Mouse (Mus musculus) hindbrain, embryonic 11.5 days (tissue): Measurements from ENCODE around the gene Gm49388. TPM values are rescaled to one million over a fixed set of nuclear protein-coding genes. Genes with fewer than 3 reads are reported as not detected.

Experiments used
- ATAC-seq: fragments of 200-750 bp; cut with Nextera tagmentation; 2 replicates; pipeline ENCODE4 v1.8.0; 2017; ENCODE audit warnings: mild to moderate bottlenecking, moderate TSS enrichment, moderate library complexity; ENCODE audit not compliant: low FRiP score
- DNase-seq: peaks from one replicate; pipeline ENCODE4 v3.0.0-alpha.2; 2015; ENCODE audit warnings: low spot score
- H3K27ac ChIP-seq: fragments of 300-500 bp; sonication (generic); 2 replicates; pipeline ENCODE4 v1.5.1; 2014; ENCODE audit warnings: mild to moderate bottlenecking, low read depth, low read length
- H3K27me3 ChIP-seq: fragments of 300-500 bp; sonication (generic); 2 replicates; pipeline ENCODE4 v1.6.1; 2014; ENCODE audit warnings: mild to moderate bottlenecking, low read length, moderate library complexity, mixed read lengths; ENCODE audit not compliant: control insufficient read depth, insufficient read depth
- H3K36me3 ChIP-seq: fragments of 300-500 bp; sonication (generic); 2 replicates; pipeline ENCODE4 v1.6.1; 2014; ENCODE audit warnings: mild to moderate bottlenecking, low read length, moderate library complexity, mixed read lengths; ENCODE audit not compliant: control insufficient read depth, insufficient read depth
- H3K4me1 ChIP-seq: fragments of 300-500 bp; sonication (generic); replicated peaks from 2 replicates; pipeline ENCODE4 v1.6.1; 2014; ENCODE audit warnings: low read length, mixed read lengths; ENCODE audit not compliant: control insufficient read depth, insufficient read depth
- H3K4me2 ChIP-seq: fragments of 300-500 bp; sonication (generic); replicated peaks from 2 replicates; pipeline ENCODE4 v1.6.1; 2014; ENCODE audit warnings: mild to moderate bottlenecking, low read depth, low read length
- H3K4me3 ChIP-seq: fragments of 300-500 bp; sonication (generic); 2 replicates; pipeline ENCODE4 v1.5.1; 2014; ENCODE audit warnings: low read depth, low read length
- H3K9ac ChIP-seq: fragments of 300-500 bp; sonication (generic); 2 replicates; pipeline ENCODE4 v1.6.1; 2014; ENCODE audit warnings: low read depth, low read length
- H3K9me3 ChIP-seq: fragments of 300-500 bp; sonication (generic); 2 replicates; pipeline ENCODE4 v1.6.1; 2016; ENCODE audit warnings: low read length; ENCODE audit not compliant: control insufficient read depth
- WGBS: fragments of 180-500 bp; shearing (Covaris S2); extraction: QIAGEN DNeasy Blood & Tissue Kit; methylation state at CpG from one replicate; pipeline ENCODE4 v1.1.7; 2014; 5-methylcytosine and 5-hydroxymethylcytosine counted together
- polyA plus RNA-seq: library from polyadenylated mRNA; unstranded; fragments of >200 nt; fragmentation: Nextera tagmentation; extraction: Ambion mirVana; gene quantifications from 2 replicates; pipeline ENCODE4 v1.2.1, GENCODE M21; 2014

Gene Gm49388
- polyA plus RNA-seq, 1 experiment from 2014 or later: not detected

- H3K36me3 ChIP-seq: peaks cover 13% of the 10 kb centered on the region
- ATAC-seq (no peak), DNase-seq (no peak)
- no peaks in the 10 kb centered on the region; the same call in 1 of the 2 replicates for H3K4me1 ChIP-seq
- no peak overlapping the region for H3K4me2 ChIP-seq
- H3K4me3 ChIP-seq: no peak overlapping the region
- no peak overlapping the region for H3K27ac ChIP-seq
- WGBS: 91% methylated on average over 19 of the region's 19 CpGs
- H3K27me3 ChIP-seq: no peaks in the 10 kb centered on the region
- H3K9ac ChIP-seq: no peak overlapping the region
- no peaks in the 10 kb centered on the region for H3K9me3 ChIP-seq
Measured at GRCm38 (mm10) chr7:127750131-127751127, 35.0 kb upstream of the Gm49388 start.

- DNase-seq (no peak), ATAC-seq (no peak)
- 94% methylated on average over 5 of the region's 5 CpGs for WGBS
- H3K9me3 ChIP-seq: no peaks in the 10 kb centered on the region
- H3K4me2 ChIP-seq: no peak overlapping the region
- H3K9ac ChIP-seq: no peak overlapping the region
- peaks cover 13% of the 10 kb centered on the region for H3K36me3 ChIP-seq
- H3K27ac ChIP-seq: no peak overlapping the region
- H3K27me3 ChIP-seq: no peaks in the 10 kb centered on the region
- no peaks in the 10 kb centered on the region; the same call in 1 of the 2 replicates for H3K4me1 ChIP-seq
- H3K4me3 ChIP-seq: no peak overlapping the region
Measured at GRCm38 (mm10) chr7:127751619-127752018, 33.8 kb upstream of the Gm49388 start.

DNA sequence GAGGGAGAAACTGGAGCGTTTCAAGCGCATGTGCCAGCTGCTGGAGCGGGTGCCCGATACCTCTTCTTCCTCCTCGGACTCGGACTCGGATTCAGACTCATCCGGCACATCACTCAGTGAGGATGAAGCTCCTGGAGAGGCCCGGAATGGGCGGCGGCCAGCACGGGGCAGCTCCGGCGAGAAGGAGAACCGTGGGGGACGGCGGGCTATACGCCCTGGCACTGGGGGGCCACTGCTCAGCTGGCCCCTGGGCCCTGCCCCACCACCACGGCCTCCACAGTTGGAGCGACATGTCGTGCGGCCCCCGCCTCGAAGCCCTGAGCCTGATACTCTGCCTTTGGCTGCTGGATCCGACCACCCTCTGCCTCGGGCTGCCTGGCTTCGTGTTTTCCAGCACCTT, 33.3 kb upstream of the Gm49388 start:
- DNase-seq (no peak), ATAC-seq (no peak)
- H3K4me2 ChIP-seq: no peak overlapping the region
- no peaks in the 10 kb centered on the region for H3K9me3 ChIP-seq
- H3K27me3 ChIP-seq: no peaks in the 10 kb centered on the region
- no peak overlapping the region for H3K27ac ChIP-seq
- no peak overlapping the region for H3K4me3 ChIP-seq
- 94% methylated on average over 27 of the region's 27 CpGs for WGBS
- H3K9ac ChIP-seq: no peak overlapping the region
- peaks cover 13% of the 10 kb centered on the region for H3K36me3 ChIP-seq
- no peaks in the 10 kb centered on the region; the same call in 1 of the 2 replicates for H3K4me1 ChIP-seq

DNA sequence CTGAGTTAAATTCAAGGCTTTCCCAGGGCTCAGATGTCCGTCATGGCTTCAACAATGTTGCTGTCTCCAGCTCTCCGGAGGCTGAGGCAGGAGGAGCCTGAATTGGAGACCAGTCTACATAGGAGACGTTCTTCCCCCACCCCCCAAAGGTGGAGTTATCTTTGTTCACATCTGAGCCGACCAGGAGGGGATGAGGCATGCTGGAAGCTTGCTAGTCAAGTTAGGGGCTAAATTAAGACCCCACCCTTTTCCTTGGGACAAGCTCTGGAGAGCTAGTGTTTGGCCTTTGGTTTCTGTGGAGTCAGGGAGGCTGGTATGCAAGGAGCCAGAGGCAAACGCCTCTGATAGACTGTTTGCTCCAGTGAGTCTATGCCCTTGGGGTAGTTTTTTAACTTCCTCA, 32.2 kb upstream of the Gm49388 start:
- Histone ChIP-seq H3K9ac (no peak overlapping the region), H3K27ac (no peak overlapping the region), H3K27me3 (no peaks in the 10 kb centered on the region), H3K4me2 (no peak overlapping the region), H3K36me3 (peaks cover 17% of the 10 kb centered on the region), H3K9me3 (no peaks in the 10 kb centered on the region), H3K4me3 (no peak overlapping the region), H3K4me1 (no peaks in the 10 kb centered on the region)
- no peak for ATAC-seq
- WGBS: 82% methylated on average over 5 of the region's 5 CpGs
- no peak for DNase-seq

DNA sequence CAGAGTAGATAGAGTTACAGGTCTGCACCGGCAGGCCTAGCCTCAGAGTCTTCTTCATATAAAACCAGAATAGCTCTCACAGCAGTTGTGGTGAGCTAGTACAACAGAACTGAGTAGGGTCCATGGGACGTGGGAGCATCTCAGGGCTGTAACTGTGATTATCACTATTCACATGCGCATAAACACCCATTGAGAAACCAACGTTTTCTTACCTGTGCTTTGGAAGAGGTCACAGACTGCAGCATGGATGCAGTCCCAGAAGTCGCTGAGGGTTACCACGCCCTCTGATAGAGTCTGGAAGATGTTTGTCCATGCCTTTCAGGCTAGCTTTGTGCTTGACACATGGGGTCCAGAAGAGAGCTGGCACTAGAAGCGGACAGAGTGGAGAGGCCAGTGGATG, 31.7 kb upstream of the Gm49388 start:
- WGBS: 92% methylated on average over 7 of the region's 7 CpGs
- Histone ChIP-seq H3K9ac (no peak overlapping the region), H3K36me3 (peaks cover 17% of the 10 kb centered on the region), H3K4me2 (no peak overlapping the region), H3K4me1 (no peaks in the 10 kb centered on the region), H3K27ac (no peak overlapping the region), H3K4me3 (no peak overlapping the region), H3K9me3 (no peaks in the 10 kb centered on the region), H3K27me3 (no peaks in the 10 kb centered on the region)
- ATAC-seq: no peak
- no peak for DNase-seq

DNA sequence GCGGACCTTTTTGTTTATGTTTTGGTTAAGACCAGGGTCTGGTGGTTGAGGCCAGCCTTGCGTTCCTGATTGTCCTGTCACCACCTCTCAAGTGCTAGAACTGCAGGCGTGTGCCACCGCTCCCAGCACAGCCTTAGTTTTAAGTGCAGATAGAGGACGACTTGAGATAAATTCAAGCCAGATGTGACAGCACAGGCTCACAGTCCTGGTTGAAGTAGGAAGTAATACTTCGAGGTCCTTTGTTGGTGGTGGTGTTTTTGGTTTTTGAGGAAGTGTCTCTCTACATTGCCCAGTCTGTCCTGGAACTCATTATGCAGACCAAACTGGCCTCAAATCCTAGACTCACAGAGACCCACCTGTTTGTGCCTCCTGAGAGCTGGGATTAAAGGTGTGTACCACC, 25.7 kb upstream of the Gm49388 start:
- ATAC-seq: no peak

DNA sequence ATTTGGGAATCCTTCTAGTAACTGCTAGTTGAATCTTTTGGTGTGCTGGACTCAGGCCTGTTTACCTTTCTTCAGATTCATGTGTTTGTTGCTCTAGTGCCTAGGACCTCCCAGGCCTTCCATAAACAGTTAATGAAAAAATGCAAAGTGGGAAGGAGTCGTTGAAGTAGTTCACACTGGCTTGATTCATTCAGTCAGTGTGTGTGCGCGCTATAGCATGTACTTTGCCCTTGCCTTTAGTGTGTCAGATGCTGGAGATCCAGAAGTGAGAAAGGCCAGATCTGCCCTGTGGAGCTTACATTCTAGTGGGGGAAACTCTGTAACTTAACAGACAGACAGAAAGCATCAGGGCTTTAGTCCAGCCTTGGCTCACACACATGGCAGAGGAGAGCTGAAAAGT, 24.9 kb upstream of the Gm49388 start:
- H3K4me2 ChIP-seq: no peak overlapping the region
- H3K9me3 ChIP-seq: no peaks in the 10 kb centered on the region
- H3K36me3 ChIP-seq: peaks cover 11% of the 10 kb centered on the region; the same call in 1 of the 2 replicates
- no peak overlapping the region for H3K4me3 ChIP-seq
- ATAC-seq (no peak), DNase-seq (no peak)
- H3K27ac ChIP-seq: no peak overlapping the region
- WGBS: 90% methylated on average over 3 of the region's 3 CpGs
- no peaks in the 10 kb centered on the region for H3K4me1 ChIP-seq
- no peak overlapping the region for H3K9ac ChIP-seq
- H3K27me3 ChIP-seq: no peaks in the 10 kb centered on the region

More for the DNA sequence above, 25.7 kb upstream of the Gm49388 start:
- no peaks in the 10 kb centered on the region for H3K9me3 ChIP-seq
- no peak overlapping the region for H3K4me3 ChIP-seq
- no peak overlapping the region for H3K27ac ChIP-seq
- H3K9ac ChIP-seq: no peak overlapping the region
- no peaks in the 10 kb centered on the region for H3K4me1 ChIP-seq
- 69% methylated on average over 6 of the region's 6 CpGs for WGBS
- H3K4me2 ChIP-seq: no peak overlapping the region
- H3K27me3 ChIP-seq: no peaks in the 10 kb centered on the region
- no peak for DNase-seq
- peaks cover 11% of the 10 kb centered on the region; the same call in 1 of the 2 replicates for H3K36me3 ChIP-seq

- Histone ChIP-seq H3K4me3 (no peak overlapping the region), H3K4me1 (no peaks in the 10 kb centered on the region), H3K27ac (no peak overlapping the region), H3K36me3 (peaks cover 11% of the 10 kb centered on the region; the same call in 1 of the 2 replicates), H3K27me3 (no peaks in the 10 kb centered on the region), H3K4me2 (no peak overlapping the region), H3K9me3 (no peaks in the 10 kb centered on the region), H3K9ac (no peak overlapping the region)
- 49% methylated on average over 7 of the region's 7 CpGs for WGBS
- no peak for ATAC-seq
- DNase-seq: peak; percentile 81
Measured at GRCm38 (mm10) chr7:127761026-127761425, 24.4 kb upstream of the Gm49388 start.

DNA sequence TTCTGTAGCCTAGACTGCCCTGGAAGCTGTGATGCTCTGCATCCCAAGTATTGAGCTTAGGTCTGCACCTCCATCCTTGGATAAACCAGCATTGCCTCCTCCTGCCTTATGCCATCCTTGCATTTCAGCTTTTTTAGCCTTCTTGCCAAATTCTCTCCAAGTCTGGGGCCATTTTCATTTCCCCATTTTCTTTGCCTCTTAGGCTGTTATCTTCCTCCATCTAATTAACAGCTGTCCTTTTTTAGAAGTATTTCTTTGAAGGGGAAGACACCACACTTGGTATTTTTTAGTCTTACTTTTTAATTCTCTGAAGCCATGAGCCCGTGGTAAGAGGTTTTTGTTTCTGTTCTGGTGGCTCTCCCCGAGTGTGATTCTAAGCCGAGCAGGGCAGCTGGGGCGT, 21.8 kb upstream of the Gm49388 start:
- Histone ChIP-seq H3K27ac (no peak overlapping the region), H3K9ac (no peak overlapping the region), H3K4me2 (no peak overlapping the region), H3K4me1 (0 out of 2 replicates have a peak, but pooled peaks cover 1% of the 10 kb centered on the region), H3K36me3 (peaks cover 14% of the 10 kb centered on the region), H3K27me3 (no peaks in the 10 kb centered on the region), H3K9me3 (no peaks in the 10 kb centered on the region), H3K4me3 (no peak overlapping the region)
- ATAC-seq: no peak
- WGBS: 92% methylated on average over 4 of the region's 4 CpGs
- no peak for DNase-seq
